Mouse (Mus musculus) CH12.LX (cell line): ENCODE measurements around the gene Sall1. TPM values are rescaled to one million over a fixed set of nuclear protein-coding genes. Genes with fewer than 3 reads are reported as not detected.

Experiments
- DNase-seq: peaks from one replicate; pipeline ENCODE4 v3.0.0-alpha.2; 2013; ENCODE audit errors: extremely low read depth
- H3K27ac ChIP-seq: 2 replicates; pipeline ENCODE4 v1.5.1; 2012; ENCODE audit warnings: low read depth, mild to moderate bottlenecking, control low read depth, moderate library complexity; ENCODE audit not compliant: insufficient read depth
- H3K27me3 ChIP-seq: replicated peaks from 2 replicates; pipeline ENCODE3; 2012; ENCODE audit warnings: inconsistent platforms
- H3K36me3 ChIP-seq, 2 experiments: replicated peaks in 1 of 2; 2 replicates each; pipeline versions ENCODE3 to v1.6.1; 2012; ENCODE audit warnings: inconsistent platforms in 1 of 2, low read length in 1 of 2, mild to moderate bottlenecking in 1 of 2, mixed read lengths in 1 of 2, moderate library complexity in 1 of 2; ENCODE audit not compliant: control insufficient read depth in 1 of 2, insufficient read depth in 1 of 2
- H3K4me1 ChIP-seq, 2 experiments: 2 replicates each; pipeline ENCODE4 v1.6.1; 2012; ENCODE audit warnings: inconsistent platforms in 1 of 2, moderate library complexity in 1 of 2; ENCODE audit not compliant: insufficient read depth in 2 of 2, control insufficient read depth in 1 of 2
- H3K4me2 ChIP-seq: 2 replicates; pipeline ENCODE4 v1.6.1; 2012; ENCODE audit warnings: low read depth, mild to moderate bottlenecking, control low read depth; ENCODE audit not compliant: poor library complexity, insufficient read depth, severe bottlenecking
- H3K4me3 ChIP-seq, 3 experiments: fragments of 150-350 bp in 1 of 3; sonication (generic) in 1 of 3; replicated peaks in 1 of 3; 2 replicates each; pipeline versions ENCODE3 to v1.5.1; 2011 to 2012; ENCODE audit warnings: low read depth in 2 of 3, low read length in 2 of 3, mild to moderate bottlenecking in 2 of 3, moderate library complexity in 2 of 3, control low read depth in 1 of 3, improper control_type of control experiment in 1 of 3, inconsistent platforms in 1 of 3, mixed read lengths in 1 of 3; ENCODE audit not compliant: poor library complexity in 1 of 3
- H3K79me2 ChIP-seq: replicated peaks from 2 replicates; pipeline ENCODE4 v1.6.1; 2012; ENCODE audit warnings: mild to moderate bottlenecking, moderate library complexity; ENCODE audit not compliant: control insufficient read depth, poor library complexity, insufficient read depth, severe bottlenecking; ENCODE audit errors: extremely low read depth
- H3K9ac ChIP-seq: 2 replicates; pipeline ENCODE4 v1.6.1; 2012; ENCODE audit warnings: low read depth, mild to moderate bottlenecking, control low read depth, moderate library complexity; ENCODE audit not compliant: insufficient read depth
- H3K9me3 ChIP-seq: replicated peaks from 2 replicates; pipeline ENCODE3; 2012; ENCODE audit warnings: low read length, inconsistent platforms, mixed read lengths
- BHLHE40 ChIP-seq: IDR thresholded peaks from 2 replicates; pipeline ENCODE4 v1.6.1; 2011; ENCODE audit warnings: mild to moderate bottlenecking, low read depth, low read length, improper control_type of control experiment
- CHD1 ChIP-seq: IDR thresholded peaks from 2 replicates; pipeline ENCODE4 v1.6.1; 2012; ENCODE audit warnings: low read depth, low read length, improper control_type of control experiment, inconsistent platforms
- CHD2 ChIP-seq: IDR thresholded peaks from 2 replicates; pipeline ENCODE4 v1.6.1; 2011; ENCODE audit warnings: low read length, improper control_type of control experiment
- CTCF ChIP-seq, 2 experiments: IDR thresholded peaks in 1 of 2; conservative IDR thresholded peaks in 1 of 2; 2 replicates each; pipeline ENCODE4 v1.5.1; 2011 to 2012; ENCODE audit warnings: low read depth in 2 of 2, low read length in 2 of 2, improper control_type of control experiment in 1 of 2, inconsistent platforms in 1 of 2, mild to moderate bottlenecking in 1 of 2, moderate library complexity in 1 of 2
- ELF1 ChIP-seq: IDR thresholded peaks from 2 replicates; pipeline ENCODE4 v1.6.1; 2014; ENCODE audit warnings: low read depth, mild to moderate bottlenecking, inconsistent platforms, low read length, improper control_type of control experiment
- EP300 ChIP-seq: IDR thresholded peaks from 2 replicates; pipeline ENCODE4 v1.6.1; 2011; ENCODE audit warnings: low read length, improper control_type of control experiment
- ETS1 ChIP-seq: conservative IDR thresholded peaks from 2 replicates; pipeline ENCODE4 v1.6.1; 2012; ENCODE audit warnings: low read depth, mild to moderate bottlenecking, inconsistent platforms, low read length, improper control_type of control experiment, moderate library complexity
- GABPA ChIP-seq: IDR thresholded peaks from 2 replicates; pipeline ENCODE4 v1.6.1; 2012; ENCODE audit warnings: low read depth, low read length, improper control_type of control experiment, inconsistent platforms; ENCODE audit not compliant: insufficient replicate concordance
- HCFC1 ChIP-seq: IDR thresholded peaks from 2 replicates; pipeline ENCODE4 v1.6.1; 2012; ENCODE audit warnings: low read depth, mild to moderate bottlenecking, inconsistent platforms, low read length, improper control_type of control experiment
- IRF4 ChIP-seq: IDR thresholded peaks from 2 replicates; pipeline ENCODE4 v1.6.1; 2014; ENCODE audit warnings: low read depth, mild to moderate bottlenecking, inconsistent platforms, low read length, improper control_type of control experiment
- KAT2A ChIP-seq: IDR thresholded peaks from 2 replicates; pipeline ENCODE4 v1.6.1; 2012; ENCODE audit warnings: low read length, improper control_type of control experiment, inconsistent platforms; ENCODE audit not compliant: insufficient replicate concordance
- MAFK ChIP-seq: IDR thresholded peaks from 2 replicates; pipeline ENCODE4 v1.6.1; 2011; ENCODE audit warnings: low read length, improper control_type of control experiment; ENCODE audit not compliant: insufficient replicate concordance
- MAX ChIP-seq: IDR thresholded peaks from 2 replicates; pipeline ENCODE4 v1.6.1; 2011; ENCODE audit warnings: low read length, improper control_type of control experiment
- MAZ ChIP-seq: IDR thresholded peaks from 2 replicates; pipeline ENCODE4 v1.6.1; 2012; ENCODE audit warnings: low read depth, mild to moderate bottlenecking, inconsistent platforms, low read length, improper control_type of control experiment, moderate library complexity
- MEF2A ChIP-seq: IDR thresholded peaks from 2 replicates; pipeline ENCODE4 v1.6.1; 2014; ENCODE audit warnings: low read depth, mild to moderate bottlenecking, inconsistent platforms, low read length, improper control_type of control experiment, borderline replicate concordance
- MXI1 ChIP-seq: IDR thresholded peaks from 2 replicates; pipeline ENCODE4 v1.6.1; 2011; ENCODE audit warnings: mild to moderate bottlenecking, low read depth, low read length, improper control_type of control experiment
- MYC ChIP-seq: IDR thresholded peaks from 2 replicates; pipeline ENCODE4 v1.6.1; 2011; ENCODE audit warnings: low read depth, mild to moderate bottlenecking, improper control_type of control experiment, low read length
- NELFE ChIP-seq: IDR thresholded peaks from 2 replicates; pipeline ENCODE4 v1.6.1; 2011; ENCODE audit warnings: low read depth, low read length, improper control_type of control experiment
- NRF1 ChIP-seq: IDR thresholded peaks from 2 replicates; pipeline ENCODE4 v1.6.1; 2014; ENCODE audit warnings: low read depth, mild to moderate bottlenecking, inconsistent platforms, low read length, improper control_type of control experiment, moderate library complexity
- PAX5 ChIP-seq: IDR thresholded peaks from 2 replicates; pipeline ENCODE4 v1.6.1; 2012; ENCODE audit warnings: low read length, inconsistent platforms, mixed read lengths
- POLR2A ChIP-seq: IDR thresholded peaks from 2 replicates; pipeline ENCODE4 v1.6.1; 2011; ENCODE audit warnings: low read depth, mild to moderate bottlenecking, improper control_type of control experiment, low read length
- POLR2AphosphoS2 ChIP-seq: IDR thresholded peaks from 2 replicates; pipeline ENCODE4 v1.6.1; 2011; ENCODE audit warnings: low read depth, low read length, improper control_type of control experiment
- RAD21 ChIP-seq: IDR thresholded peaks from 2 replicates; pipeline ENCODE4 v1.6.1; 2011; ENCODE audit warnings: low read depth, mild to moderate bottlenecking, low read length, improper control_type of control experiment, moderate library complexity
- RCOR1 ChIP-seq: conservative IDR thresholded peaks from 2 replicates; pipeline ENCODE4 v1.6.1; 2012; ENCODE audit warnings: low read depth, mild to moderate bottlenecking, inconsistent platforms, low read length, improper control_type of control experiment
- SMC3 ChIP-seq: IDR thresholded peaks from 2 replicates; pipeline ENCODE4 v1.6.1; 2011; ENCODE audit warnings: low read depth, low read length, improper control_type of control experiment
- TBP ChIP-seq: conservative IDR thresholded peaks from 2 replicates; pipeline ENCODE4 v1.6.1; 2011; ENCODE audit warnings: low read depth, low read length, improper control_type of control experiment
- USF2 ChIP-seq: conservative IDR thresholded peaks from 2 replicates; pipeline ENCODE4 v1.6.1; 2011; ENCODE audit warnings: low read depth, low read length, improper control_type of control experiment
- ZMIZ1 ChIP-seq: IDR thresholded peaks from 2 replicates; pipeline ENCODE4 v1.6.1; 2012; ENCODE audit warnings: low read depth, mild to moderate bottlenecking, inconsistent platforms, low read length, improper control_type of control experiment
- dilution Hi-C: fragments of 300-500 bp; cut with MboI; formaldehyde crosslinking; loops from 2 replicates; pipeline ENCODE4 v1.14.3; 2020; ENCODE audit warnings: low sequenced_read_pairs; ENCODE audit not compliant: extremely low pct_unique_long_range_greater_than_20kb, extremely low pct_ligation_motif_present
- in situ Hi-C: fragments of 300-500 bp; cut with MboI; formaldehyde crosslinking; loops from 3 replicates; pipeline ENCODE4 v1.14.3; 2019; ENCODE audit warnings: low sequenced_read_pairs, low pct_ligation_motif_present, low pct_unique_long_range_greater_than_20kb, mixed read lengths
- polyA plus RNA-seq: library from polyadenylated mRNA; unstranded; fragments of >175 nt; gene quantifications from 2 replicates; pipeline ENCODE4 v1.2.1, GENCODE M21; 2012; ENCODE audit warnings: low read depth; ENCODE audit not compliant: insufficient read length
- total RNA-seq, 2 experiments: library from RNA; depleted of rRNA; stranded (reverse); fragments of 300-350 nt in 1 of 2; fragments of >200 nt in 1 of 2; gene quantifications; 2 replicates each; pipeline ENCODE4 v1.2.3; 2012 to 2014

Gene Sall1
- total and polyA plus RNA-seq, 3 experiments: not detected

- Histone ChIP-seq H3K9ac (no peak overlapping the region), H3K4me2 (no peak overlapping the region), H3K27me3 (no peaks in the 10 kb centered on the region), H3K79me2 (no peaks in the 10 kb centered on the region), H3K27ac (no peak overlapping the region), H3K4me1 (no peaks in the 10 kb centered on the region), H3K9me3 (peaks cover 46% of the 10 kb centered on the region), H3K4me3 (no peak overlapping the region), H3K36me3 (no peaks in the 10 kb centered on the region)
- in situ Hi-C loops: no loop called here
- TF ChIP-seq CHD2 (no peak), EP300 (no peak), IRF4 (no peak), MYC (no peak)
- dilution Hi-C loops: no loop called here
- no peak for DNase-seq
These were observed 11.6 kb downstream of the Sall1 start for GRCm38 (mm10) chr8:89032412-89032811.

GRCm38 (mm10) chr8:89028156-89028555, 15.8 kb downstream of the Sall1 start:
- Histone ChIP-seq H3K27ac (no peak overlapping the region), H3K9ac (no peak overlapping the region), H3K79me2 (no peaks in the 10 kb centered on the region), H3K4me3 (no peak overlapping the region), H3K27me3 (no peaks in the 10 kb centered on the region), H3K4me2 (no peak overlapping the region), H3K36me3 (no peaks in the 10 kb centered on the region), H3K4me1 (no peaks in the 10 kb centered on the region), H3K9me3 (peaks cover 58% of the 10 kb centered on the region)
- dilution Hi-C loops: no loop called here
- TF ChIP-seq MEF2A (no peak), MAX (no peak), MXI1 (no peak), MYC (no peak), RAD21 (no peak), NRF1 (no peak), CHD1 (no peak), ZMIZ1 (no peak), ETS1 (no peak), MAFK (no peak), PAX5 (no peak), CHD2 (no peak), CTCF (conservative IDR thresholded peaks at IDR 0.05 in 1 of 2, IDR thresholded peaks at IDR 0.05 in 1 of 2; ENCODE audit: low read depth in 2 of 2, low read length in 2 of 2) (no peak), RCOR1 (no peak)
- in situ Hi-C loops: no loop called here
- DNase-seq: no peak

- in situ Hi-C loops: no loop called here
These were observed 17.8 kb downstream of the Sall1 start for GRCm38 (mm10) chr8:89026139-89026520.

More at GRCm38 (mm10) chr8:89026139-89026520, 17.8 kb downstream of the Sall1 start:
- no peak overlapping the region for H3K4me3 ChIP-seq
- H3K79me2 ChIP-seq: no peaks in the 10 kb centered on the region
- DNase-seq: no peak
- TF ChIP-seq ELF1 (no peak), CTCF (conservative IDR thresholded peaks at IDR 0.05 in 1 of 2, IDR thresholded peaks at IDR 0.05 in 1 of 2; ENCODE audit: low read depth in 2 of 2, low read length in 2 of 2) (no peak), MAFK (no peak), TBP (no peak), CHD2 (no peak), BHLHE40 (no peak), HCFC1 (no peak), POLR2AphosphoS2 (no peak), NELFE (no peak), KAT2A (no peak), GABPA (no peak), POLR2A (no peak), CHD1 (no peak), USF2 (no peak), MAZ (no peak), RCOR1 (no peak), SMC3 (no peak), MEF2A (no peak)
- dilution Hi-C loops: no loop called here
- H3K4me2 ChIP-seq: no peak overlapping the region
- peaks cover 52% of the 10 kb centered on the region for H3K9me3 ChIP-seq
- no peaks in the 10 kb centered on the region for H3K27me3 ChIP-seq
- H3K36me3 ChIP-seq: no peaks in the 10 kb centered on the region
- H3K9ac ChIP-seq: no peak overlapping the region
- no peak overlapping the region for H3K27ac ChIP-seq
- H3K4me1 ChIP-seq: peaks cover 0 to 4% of the 10 kb centered on the region in 2 experiments; a peak in 1 of 4 replicates
